Mouse (Mus musculus) spleen, adult 2 months (tissue): Measurements from ENCODE around the gene Clstn2. TPM values are rescaled to one million over a fixed set of nuclear protein-coding genes. Genes with fewer than 3 reads are reported as not detected.

Source experiments
- DNase-seq, 2 experiments: peaks; one replicate each; pipeline versions ENCODE4 v3.0.0 to v3.0.0-alpha.2; 2012 to 2021; ENCODE audit warnings: low spot score in 2 of 2, low read depth in 1 of 2
- H3K27ac ChIP-seq: fragments of 200-500 bp; 2 replicates; pipeline ENCODE4 v1.5.1; 2012; ENCODE audit warnings: low read length, inconsistent platforms; ENCODE audit not compliant: insufficient read depth
- H3K27me3 ChIP-seq: fragments of 200-500 bp; 2 replicates; pipeline ENCODE4 v1.6.1; 2012; ENCODE audit warnings: mild to moderate bottlenecking, moderate library complexity, low read length, inconsistent platforms; ENCODE audit not compliant: control insufficient read depth, insufficient read depth
- H3K36me3 ChIP-seq: fragments of 200-500 bp; 2 replicates; pipeline ENCODE4 v1.6.1; 2012; ENCODE audit warnings: mild to moderate bottlenecking, low read length, inconsistent platforms; ENCODE audit not compliant: control insufficient read depth, insufficient read depth
- H3K4me1 ChIP-seq: fragments of 200-500 bp; 2 replicates; pipeline ENCODE4 v1.6.1; 2011; ENCODE audit warnings: inconsistent platforms; ENCODE audit not compliant: control insufficient read depth, insufficient read depth, insufficient read length
- H3K4me3 ChIP-seq: fragments of 200-500 bp; 2 replicates; pipeline ENCODE4 v1.5.1; 2011; ENCODE audit warnings: mild to moderate bottlenecking, inconsistent platforms; ENCODE audit not compliant: insufficient read depth, insufficient read length; ENCODE audit errors: extremely low read depth
- CTCF ChIP-seq: fragments of 200-500 bp; IDR thresholded peaks from 2 replicates; pipeline ENCODE4 v1.5.1; 2011; ENCODE audit warnings: mild to moderate bottlenecking, inconsistent platforms; ENCODE audit not compliant: insufficient read depth, insufficient read length, insufficient replicate concordance; ENCODE audit errors: extremely low read depth
- POLR2A ChIP-seq: fragments of 200-500 bp; IDR thresholded peaks from 2 replicates; pipeline ENCODE4 v1.6.1; 2011; ENCODE audit warnings: low read depth, low read length, inconsistent platforms
- WGBS: fragments of 180-500 bp; shearing (Covaris S2); methylation state at CpG from one replicate; pipeline ENCODE4 v1.1.7; 2018; 5-methylcytosine and 5-hydroxymethylcytosine counted together
- polyA plus RNA-seq: library from polyadenylated mRNA; depleted of rRNA; stranded (reverse); fragments of >200 nt; gene quantifications from 2 replicates; pipeline ENCODE4 v1.2.3, GENCODE M21; 2012

Gene Clstn2
- polyA plus RNA-seq, 1 experiment = 0.58 TPM

GRCm38 (mm10) chr9:97847873-97848838 lies 184.8 kb downstream of the Clstn2 start:
- no peaks in the 10 kb centered on the region for H3K4me1 ChIP-seq
- H3K4me3 ChIP-seq = no peak overlapping the region
- DNase-seq = no peak
- TF ChIP-seq CTCF (no peak), POLR2A (no peak)
- H3K27ac ChIP-seq = no peak overlapping the region
- no peaks in the 10 kb centered on the region for H3K27me3 ChIP-seq
- no peaks in the 10 kb centered on the region for H3K36me3 ChIP-seq
- 63% methylated on average over 12 of the region's 12 CpGs for WGBS

GRCm38 (mm10) chr9:97842054-97842453 lies 190.9 kb downstream of the Clstn2 start:
- no peaks in the 10 kb centered on the region for H3K4me1 ChIP-seq
- no peak overlapping the region for H3K4me3 ChIP-seq
- whole genome bisulfite sequencing = 59% methylated on average over 7 of the region's 7 CpGs
- no peak overlapping the region for H3K27ac ChIP-seq
- no peak for TF ChIP-seq POLR2A
- no peak for TF ChIP-seq CTCF
- no peak for DNase-seq
- no peaks in the 10 kb centered on the region for H3K27me3 ChIP-seq
- H3K36me3 ChIP-seq = no peaks in the 10 kb centered on the region

- Histone ChIP-seq H3K27me3 (no peaks in the 10 kb centered on the region), H3K4me1 (no peaks in the 10 kb centered on the region), H3K4me3 (no peak overlapping the region), H3K36me3 (no peaks in the 10 kb centered on the region), H3K27ac (no peak overlapping the region)
- no peak for TF ChIP-seq CTCF
- TF ChIP-seq POLR2A = no peak
- 85% methylated on average over 3 of the region's 3 CpGs for WGBS
- DNase-seq = no peak
These were observed 201.8 kb downstream of the Clstn2 start for GRCm38 (mm10) chr9:97831216-97831615.

- no peak overlapping the region for H3K4me3 ChIP-seq
- DNase-seq = no peak
- 77% methylated on average over 2 of the region's 2 CpGs for WGBS
- TF ChIP-seq POLR2A (no peak), CTCF (no peak)
- no peak overlapping the region for H3K27ac ChIP-seq
- H3K4me1 ChIP-seq = no peaks in the 10 kb centered on the region
- no peaks in the 10 kb centered on the region for H3K27me3 ChIP-seq
- no peaks in the 10 kb centered on the region for H3K36me3 ChIP-seq
These were observed 203.1 kb downstream of the Clstn2 start for GRCm38 (mm10) chr9:97829919-97830318.

GRCm38 (mm10) chr9:97827689-97828088 lies 205.3 kb downstream of the Clstn2 start:
- Histone ChIP-seq H3K4me3 (no peak overlapping the region), H3K4me1 (no peaks in the 10 kb centered on the region), H3K27ac (no peak overlapping the region), H3K27me3 (no peaks in the 10 kb centered on the region), H3K36me3 (no peaks in the 10 kb centered on the region)
- no peak for DNase-seq
- 85% methylated on average over 10 of the region's 10 CpGs for WGBS
- TF ChIP-seq POLR2A (no peak), CTCF (no peak)

- TF ChIP-seq CTCF (no peak), POLR2A (no peak)
- Histone ChIP-seq H3K36me3 (no peaks in the 10 kb centered on the region), H3K27me3 (no peaks in the 10 kb centered on the region), H3K4me1 (no peaks in the 10 kb centered on the region), H3K4me3 (no peak overlapping the region), H3K27ac (no peak overlapping the region)
- 88% methylated on average over 16 of the region's 16 CpGs for WGBS
- DNase-seq = no peak
These were observed 206.7 kb downstream of the Clstn2 start for GRCm38 (mm10) chr9:97826077-97826947.
